Mouse (Mus musculus) gastrocnemius, postnatal 25 days (tissue): Measurements from ENCODE around the gene Cyp4f40. TPM values are rescaled to one million over a fixed set of nuclear protein-coding genes. Genes with fewer than 3 reads are reported as not detected.
A peak's percentile ranks its signal among the peaks of the same experiment; 100 is the strongest.
"Not testable (repeated sequence)": the region's sequence is repeated elsewhere in the genome, so short reads cannot be mapped to it uniquely, and the experiment has no call there.

Experiments
- DNase-seq: peaks from one replicate; pipeline ENCODE4 v3.0.0; 2022
- long read RNA-seq, 2 experiments: library from polyadenylated mRNA; stranded (forward); transcript quantifications; one replicate each; pipeline ENCODE4 v2.0.0; 2021
- total RNA-seq, 2 experiments: library from RNA; stranded (reverse); gene quantifications; 1 replicate in 1 of 2; 2 replicates in 1 of 2; pipeline ENCODE4 v1.2.3; 2021

Gene Cyp4f40
- not detected for total RNA-seq
- long read RNA-seq, experiment 1 = 0 reads
- long read RNA-seq, experiment 2 = 0 reads

DNA sequence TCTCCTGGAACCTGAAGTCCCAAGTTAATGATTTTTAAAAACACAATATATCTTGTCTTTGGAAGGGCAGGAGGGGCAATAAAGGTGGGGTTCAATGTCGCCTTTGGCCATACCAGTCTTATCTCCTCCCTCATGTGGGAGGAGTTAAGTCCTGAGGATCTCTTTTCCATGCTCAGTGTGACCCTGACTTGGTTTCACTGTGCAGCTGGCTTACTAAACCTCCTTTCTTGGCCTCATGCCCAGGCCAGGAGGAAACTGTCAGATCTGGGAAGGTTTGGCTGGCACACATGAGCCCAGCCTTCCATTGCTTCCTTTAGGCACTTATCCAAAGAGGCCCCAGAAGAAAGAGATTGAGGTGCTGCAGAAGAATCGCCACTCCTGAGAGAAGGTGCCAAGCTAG is at the start of gene Cyp4f40:
Gene Cyp4f40 (plus strand): TSS at position 189 of the 400 bp plus-strand sequence.
- no peak for DNase-seq

DNA sequence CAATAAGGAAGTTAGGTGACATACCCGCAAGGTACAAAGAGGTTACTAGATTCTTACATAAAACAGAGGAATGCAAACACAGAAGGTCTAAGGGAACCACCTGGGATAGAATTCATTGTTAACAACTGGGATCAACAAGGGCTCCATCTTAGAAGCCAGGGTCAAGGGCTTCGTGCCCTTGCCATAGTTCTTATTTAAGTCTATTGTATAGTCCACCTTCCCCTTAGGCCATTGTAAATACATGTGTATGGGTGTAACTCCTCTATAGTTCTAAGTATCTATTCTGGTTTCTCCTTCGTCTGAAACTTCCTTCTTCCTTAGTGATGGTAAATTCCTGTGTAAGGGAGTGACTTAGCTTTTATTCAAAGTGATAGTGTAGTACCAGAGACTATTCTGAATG is 48.5 kb upstream of the Cyp4f40 start:
- not testable (repeated sequence) for DNase-seq

- DNase-seq = no peak
Measured at GRCm38 (mm10) chr17:32610896-32611295, 47.8 kb upstream of the Cyp4f40 start.

DNA sequence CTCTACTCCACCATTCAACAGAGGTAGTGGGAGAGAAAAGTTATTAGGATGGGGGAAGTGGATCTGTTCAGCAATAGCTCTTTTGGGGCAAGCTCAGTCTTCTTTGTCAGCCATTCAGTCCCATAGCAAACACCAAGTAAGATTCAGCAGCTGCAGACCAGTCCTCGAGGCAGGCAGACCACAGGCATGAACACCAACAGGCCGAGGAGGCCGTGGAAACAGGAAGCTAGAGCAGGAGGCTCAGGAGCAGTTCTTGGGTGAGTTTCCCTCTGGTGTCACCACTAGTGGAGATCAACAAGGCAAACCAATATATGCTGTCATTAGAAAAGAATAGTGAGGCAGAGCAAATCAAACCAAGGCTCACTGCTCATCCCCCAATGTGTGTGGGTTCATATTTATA is 46.3 kb upstream of the Cyp4f40 start:
- no peak for DNase-seq

GRCm38 (mm10) chr17:32617252-32617651 is 41.4 kb upstream of the Cyp4f40 start:
- no peak for DNase-seq

DNA sequence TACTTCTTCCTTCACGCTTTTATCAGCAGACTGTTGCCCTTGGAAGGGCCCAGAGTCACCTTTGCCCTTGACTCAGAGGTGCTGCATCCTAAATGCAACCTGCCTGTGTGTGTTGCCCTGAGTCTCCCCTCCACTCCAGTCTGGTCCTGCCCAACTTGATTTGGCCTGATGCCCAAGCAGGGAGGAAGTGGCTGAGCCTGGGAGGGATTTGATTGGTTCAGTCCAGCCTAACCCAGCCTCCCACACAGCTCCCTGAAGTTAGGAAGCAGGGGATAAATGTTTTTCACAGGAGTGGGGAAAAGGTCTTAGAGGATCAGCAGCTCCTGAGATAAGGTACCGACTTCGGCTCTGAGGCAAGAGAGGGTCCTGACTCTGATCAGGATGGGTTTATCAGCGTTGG is 37.7 kb upstream of the Cyp4f40 start, which contains the start of gene Cyp4f37:
Gene Cyp4f37 (plus strand): TSS at position 292 of the 400 bp plus-strand sequence.
- DNase-seq = not testable (repeated sequence)

DNA sequence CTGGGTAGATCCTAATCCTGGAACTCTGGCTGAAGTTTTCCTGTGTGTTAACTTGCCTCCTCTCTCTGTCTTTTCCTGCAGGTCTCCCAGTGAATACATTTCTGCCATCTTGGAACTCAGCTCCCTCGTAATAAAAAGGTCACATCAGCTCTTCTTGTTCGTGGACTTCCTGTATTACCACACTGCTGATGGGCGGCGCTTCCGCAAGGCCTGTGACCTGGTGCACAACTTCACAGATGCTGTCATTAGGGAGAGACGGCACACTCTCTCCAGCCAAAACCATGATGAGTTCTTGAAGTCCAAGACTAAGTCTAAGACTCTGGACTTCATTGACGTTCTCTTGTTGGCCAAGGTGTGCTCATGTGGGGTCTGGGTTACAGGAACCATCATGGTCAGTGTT is 29.0 kb upstream of the Cyp4f40 start:
- DNase-seq = not testable (repeated sequence)

DNA sequence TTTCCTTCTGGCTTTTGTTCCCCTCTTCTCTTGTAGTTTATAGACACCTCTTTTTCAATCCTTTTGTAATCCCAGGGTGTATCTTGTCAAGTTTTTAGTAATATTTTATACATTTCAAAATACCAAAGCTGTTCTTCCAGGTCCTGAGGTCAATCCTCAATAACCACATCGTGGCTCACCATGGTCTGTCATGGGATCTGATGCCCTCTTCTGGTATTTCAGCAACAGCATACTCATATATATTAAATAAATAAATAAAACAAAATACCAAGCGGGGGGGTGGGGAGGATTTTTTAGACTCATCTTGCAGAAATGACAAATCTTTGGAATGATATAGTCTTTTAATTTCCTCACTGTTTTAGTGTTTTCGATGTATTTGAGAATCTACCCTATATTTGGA is 26.8 kb upstream of the Cyp4f40 start:
- no peak for DNase-seq

- not testable (repeated sequence) for DNase-seq
Measured at GRCm38 (mm10) chr17:32634242-32634971, 24.3 kb upstream of the Cyp4f40 start.

- DNase-seq = peak; percentile 42
Measured at GRCm38 (mm10) chr17:32634972-32635314, 23.8 kb upstream of the Cyp4f40 start.

GRCm38 (mm10) chr17:32636341-32636740 is 22.4 kb upstream of the Cyp4f40 start:
- DNase-seq = no peak

- DNase-seq = no peak
Measured at GRCm38 (mm10) chr17:32637151-32637550, 21.5 kb upstream of the Cyp4f40 start.

DNA sequence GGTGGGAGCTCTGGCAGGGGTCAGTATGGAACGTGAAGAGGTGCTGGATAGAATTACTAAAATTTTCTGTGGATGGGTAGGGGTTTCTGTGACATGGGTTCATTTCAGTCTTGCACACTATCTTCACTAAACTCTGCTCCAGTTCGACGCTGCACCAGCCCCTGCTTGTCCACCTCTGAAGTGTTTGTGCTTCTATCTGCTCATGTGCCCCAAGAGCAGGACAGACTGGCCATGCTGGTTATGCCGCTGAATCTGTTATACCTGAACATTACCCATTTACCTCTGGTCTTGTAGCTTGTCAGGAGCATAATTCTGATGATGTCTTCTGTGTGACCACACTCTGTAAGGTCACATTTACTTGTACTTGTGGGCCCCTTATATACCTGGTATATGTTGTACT is 12.1 kb upstream of the Cyp4f40 start:
- DNase-seq = no peak

DNA sequence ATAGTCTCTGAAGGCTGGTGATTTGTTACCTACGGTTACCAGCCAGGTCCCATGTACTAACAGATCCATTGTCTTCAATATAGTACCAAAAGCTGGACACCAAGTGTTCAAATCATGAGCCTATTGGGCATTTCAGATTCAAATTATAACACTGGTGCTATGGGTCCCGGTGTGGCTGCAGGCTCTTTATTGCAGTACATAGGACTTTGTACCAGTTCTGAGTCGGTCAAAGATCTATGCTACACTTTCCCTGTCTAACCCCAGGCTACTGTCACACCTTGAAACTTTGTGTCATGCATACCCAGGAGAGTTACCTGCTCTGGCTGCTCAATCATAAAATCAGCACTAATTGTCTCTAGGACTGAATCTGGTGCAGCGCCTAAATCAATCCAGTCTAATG is 4.8 kb upstream of the Cyp4f40 start:
- no peak for DNase-seq

DNA sequence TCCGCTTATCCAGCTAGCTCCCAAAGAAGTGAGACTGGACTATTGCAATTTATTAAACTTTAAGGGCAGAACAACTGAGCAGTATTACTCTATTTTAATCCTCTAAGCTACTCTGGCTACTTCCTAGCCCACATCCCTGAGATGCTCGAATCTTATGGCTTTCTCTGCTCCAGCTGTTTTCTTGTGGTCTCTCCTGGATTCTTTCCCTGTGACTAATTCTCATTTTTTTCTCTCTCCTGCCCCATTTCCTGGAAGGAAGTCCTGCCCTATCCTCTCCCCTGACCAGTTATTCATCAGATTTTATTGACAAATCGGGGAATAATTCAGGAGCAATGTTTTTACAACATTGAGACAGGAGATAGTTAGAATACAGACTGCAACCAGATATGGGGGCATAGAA is 1.7 kb upstream of the Cyp4f40 start:
- no peak for DNase-seq

DNA sequence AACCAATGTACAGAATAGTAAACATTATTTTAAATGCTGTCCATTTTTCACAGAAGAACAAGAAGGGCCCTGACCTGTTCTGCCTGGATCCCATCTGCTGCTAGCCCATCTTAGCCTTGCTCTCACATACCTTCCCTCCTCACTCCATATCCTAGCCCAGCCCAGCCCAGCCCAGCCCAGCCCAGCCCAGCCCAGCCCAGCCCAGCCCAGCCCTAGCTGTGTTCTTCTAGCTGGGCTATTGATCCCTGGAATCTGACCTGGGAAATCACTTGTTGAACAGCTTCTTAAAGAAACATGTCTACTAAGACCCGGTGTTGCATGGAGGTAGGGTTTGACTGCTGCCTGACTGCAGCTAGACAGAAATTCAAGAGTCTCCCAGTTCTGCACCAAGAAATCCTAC is 454 bp upstream of the Cyp4f40 start:
- DNase-seq = no peak

GRCm38 (mm10) chr17:32673976-32674375 is 15.3 kb downstream of the Cyp4f40 start:
- DNase-seq = no peak

DNA sequence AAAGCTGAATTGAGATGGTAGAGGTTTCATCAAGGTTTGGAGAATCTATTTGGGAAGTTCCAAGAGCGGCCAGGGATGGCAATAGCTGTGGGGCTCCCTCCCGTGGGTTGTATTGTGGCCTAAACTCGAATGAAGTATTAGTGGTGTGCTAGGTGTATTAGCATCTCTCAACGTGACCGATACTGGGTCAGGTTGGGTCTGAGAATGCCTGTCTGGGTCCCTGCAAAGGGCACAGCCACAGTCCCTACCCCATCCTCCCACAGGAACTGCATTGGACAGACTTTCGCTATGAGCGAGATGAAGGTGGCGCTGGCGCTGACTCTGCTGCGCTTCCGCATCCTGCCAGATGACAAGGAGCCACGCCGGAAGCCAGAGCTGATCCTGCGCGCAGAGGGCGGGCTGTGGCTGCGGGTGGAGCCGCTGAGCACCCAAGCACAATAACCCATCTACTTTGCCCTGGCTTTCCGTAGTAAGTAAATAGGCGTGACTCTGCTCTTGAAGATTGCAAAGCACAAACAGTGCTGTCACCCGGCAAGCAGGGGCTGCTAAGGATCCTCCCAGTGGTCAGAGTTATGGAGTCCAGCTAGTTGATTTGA is 17.4 kb downstream of the Cyp4f40 start:
- no peak for DNase-seq

DNA sequence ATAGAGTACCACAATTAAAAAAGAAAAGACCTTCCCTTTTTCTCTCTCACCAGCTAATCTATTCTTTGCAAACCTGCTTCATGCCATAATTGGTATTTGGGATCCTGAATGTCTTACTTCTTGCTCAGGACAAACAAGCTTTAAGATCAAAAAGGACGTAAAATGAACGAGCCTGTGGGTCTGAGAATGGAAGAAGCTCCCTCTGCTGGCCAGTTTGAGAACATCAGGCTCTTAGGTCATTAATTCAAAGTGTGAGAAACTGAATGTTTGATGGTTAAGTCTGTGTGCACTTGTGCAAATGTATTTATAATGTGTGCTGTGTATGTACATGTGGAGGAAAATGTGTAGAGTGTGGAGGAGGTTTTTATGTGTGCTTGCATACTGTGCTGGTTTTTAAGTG is 21.7 kb downstream of the Cyp4f40 start:
- no peak for DNase-seq

GRCm38 (mm10) chr17:32685048-32685750 is 26.5 kb downstream of the Cyp4f40 start, which contains the start of gene Cyp4f15:
TSS of gene Cyp4f15 (plus strand) at chr17:32685627.
- DNase-seq = no peak

DNA sequence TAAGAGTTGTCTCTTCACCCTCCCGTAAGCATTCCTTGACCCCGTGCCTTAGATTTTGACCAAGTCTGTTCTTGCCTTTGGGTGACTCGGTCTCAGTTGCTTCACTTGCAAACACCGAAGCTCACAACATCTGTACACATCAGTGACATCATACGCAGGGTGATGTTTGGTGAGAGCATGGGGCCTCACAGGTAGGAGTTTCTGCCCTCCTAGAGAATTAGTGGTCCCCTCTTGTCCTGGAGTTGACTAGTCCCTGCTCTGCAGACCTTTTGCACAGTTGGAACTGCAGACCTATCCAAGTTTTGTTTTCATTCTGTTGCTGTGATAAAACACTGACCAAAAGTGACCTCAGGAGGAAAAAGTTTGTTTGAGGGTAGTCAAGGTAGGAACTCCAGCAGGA is 28.0 kb downstream of the Cyp4f40 start:
- no peak for DNase-seq

DNA sequence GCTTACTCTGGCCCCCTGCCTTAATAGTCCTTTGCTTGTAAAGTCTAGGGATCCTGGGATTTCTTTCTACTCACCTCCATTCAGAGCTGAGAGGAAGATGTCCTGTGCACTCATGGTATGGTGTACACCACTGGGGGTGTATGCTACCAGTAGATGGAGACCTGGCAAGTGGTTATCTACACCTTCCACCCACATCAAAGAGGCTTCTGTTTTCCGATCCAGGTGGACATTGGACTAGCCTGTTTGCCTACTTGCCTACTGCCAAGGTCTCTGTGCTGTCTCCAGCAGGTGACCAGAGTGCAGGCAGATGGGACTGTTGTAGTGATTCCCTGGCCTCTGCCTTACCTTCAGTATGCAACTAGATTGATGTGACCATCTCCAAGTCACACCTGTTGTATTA is 32.3 kb downstream of the Cyp4f40 start:
- no peak for DNase-seq

- no peak for DNase-seq
Measured at GRCm38 (mm10) chr17:32702826-32703225, 44.1 kb downstream of the Cyp4f40 start.
